Mouse (Mus musculus): ENCODE data around the gene Nr1h4. TPM values are rescaled to one million over a fixed set of nuclear protein-coding genes. Genes with fewer than 3 reads are reported as not detected.

The Nr1h4 gene
- total and polyA plus RNA-seq, 2 experiments from 2014 or later: 0.08 TPM; not detected in 1

DNA sequence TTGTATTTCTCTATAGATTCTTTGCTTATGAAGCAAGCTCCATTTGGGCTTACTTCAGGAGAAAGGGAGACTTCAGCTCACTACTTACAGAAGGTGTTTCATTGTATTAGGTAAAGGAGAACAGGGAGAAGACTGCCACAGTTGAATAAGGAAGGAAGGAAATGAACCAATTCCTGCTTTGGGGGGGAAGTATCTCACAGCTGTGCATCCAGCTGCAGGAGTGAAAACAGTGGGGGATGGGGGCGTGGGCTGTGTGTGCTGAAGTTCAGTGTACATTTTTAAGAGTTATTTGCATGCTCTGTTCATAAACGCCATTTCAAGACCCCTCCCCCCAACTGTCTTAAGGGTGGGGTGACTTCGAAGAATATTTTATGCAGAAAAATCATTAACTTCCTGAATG lies 79.6 kb downstream of the Nr1h4 start:
- DNase-seq (ENCODE audit: low spot score) (no peak), ATAC-seq (no peak)
- TF ChIP-seq CTCF (IDR thresholded peaks at IDR 0.05; ENCODE audit: low read depth): no peak
- no peaks in the 10 kb centered on the region for H3K27me3 ChIP-seq (ENCODE audit: insufficient read depth, low read length)
- H3K4me1 ChIP-seq (ENCODE audit: insufficient read depth, low read length): no peaks in the 10 kb centered on the region
- H3K4me3 ChIP-seq (ENCODE audit: low read length): no peak overlapping the region
- no peak overlapping the region for H3K9ac ChIP-seq (replicated peaks; ENCODE audit: low read length)
- no peaks in the 10 kb centered on the region for H3K9me3 ChIP-seq (ENCODE audit: low read length)
- H3K36me3 ChIP-seq (ENCODE audit: insufficient read depth, low read length): no peaks in the 10 kb centered on the region
- WGBS: 91% methylated on average over 3 of the region's 3 CpGs
- no peak overlapping the region for H3K4me2 ChIP-seq (ENCODE audit: low read depth, low read length)
- no peak overlapping the region for H3K27ac ChIP-seq

DNA sequence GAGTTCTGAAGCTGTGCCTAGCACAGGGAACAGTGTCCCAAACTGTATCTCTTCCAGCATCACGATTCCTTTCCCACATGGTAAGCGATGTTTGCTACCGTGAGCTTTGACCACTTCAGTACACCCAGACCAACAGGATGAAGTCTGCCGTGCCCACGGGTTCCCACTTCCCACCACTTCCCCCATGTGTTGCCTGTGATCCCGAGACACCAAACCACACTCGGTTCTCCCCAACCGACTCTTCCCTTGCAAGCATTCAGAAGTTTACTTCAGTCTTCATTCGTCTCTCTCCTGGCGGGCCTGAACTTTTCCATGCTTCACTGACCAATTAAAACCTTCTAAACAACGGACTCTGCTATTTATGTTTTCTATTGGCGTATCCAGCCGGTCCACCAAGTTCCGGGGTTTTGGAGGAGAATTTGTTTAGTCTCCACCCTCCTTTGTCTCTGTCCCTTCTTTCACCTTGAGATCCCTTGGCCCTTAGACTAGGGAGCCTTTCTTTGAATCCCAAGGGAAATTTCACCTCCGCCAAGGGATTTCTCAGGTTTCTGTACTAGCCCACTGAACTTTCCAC lies 80.2 kb downstream of the Nr1h4 start:
- ATAC-seq (no peak), DNase-seq (ENCODE audit: low spot score) (no peak)
- no peak overlapping the region for H3K4me3 ChIP-seq (ENCODE audit: low read length)
- no peak for TF ChIP-seq CTCF (IDR thresholded peaks at IDR 0.05; ENCODE audit: low read depth)
- no peaks in the 10 kb centered on the region for H3K9me3 ChIP-seq (ENCODE audit: low read length)
- no peaks in the 10 kb centered on the region for H3K4me1 ChIP-seq (ENCODE audit: insufficient read depth, low read length)
- H3K27ac ChIP-seq: no peak overlapping the region
- no peak overlapping the region for H3K9ac ChIP-seq (replicated peaks; ENCODE audit: low read length)
- WGBS: 78% methylated on average over 15 of the region's 15 CpGs
- no peaks in the 10 kb centered on the region for H3K36me3 ChIP-seq (ENCODE audit: insufficient read depth, low read length)
- no peaks in the 10 kb centered on the region for H3K27me3 ChIP-seq (ENCODE audit: insufficient read depth, low read length)
- no peak overlapping the region for H3K4me2 ChIP-seq (ENCODE audit: low read depth, low read length)

- no peaks in the 10 kb centered on the region for H3K27me3 ChIP-seq (ENCODE audit: insufficient read depth, low read length)
- ATAC-seq: no peak
- no peak overlapping the region for H3K27ac ChIP-seq
- DNase-seq (ENCODE audit: low spot score): peak; percentile 74
- H3K4me3 ChIP-seq (ENCODE audit: low read length): no peak overlapping the region
- no peaks in the 10 kb centered on the region for H3K36me3 ChIP-seq (ENCODE audit: insufficient read depth, low read length)
- H3K4me1 ChIP-seq (ENCODE audit: insufficient read depth, low read length): no peaks in the 10 kb centered on the region
- TF ChIP-seq CTCF (IDR thresholded peaks at IDR 0.05; ENCODE audit: low read depth): no peak
- 31% methylated on average over 10 of the region's 10 CpGs for WGBS
- H3K9ac ChIP-seq (replicated peaks; ENCODE audit: low read length): no peak overlapping the region
- no peaks in the 10 kb centered on the region for H3K9me3 ChIP-seq (ENCODE audit: low read length)
- H3K4me2 ChIP-seq (ENCODE audit: low read depth, low read length): no peak overlapping the region
Measured at GRCm38 (mm10) chr10:89450411-89450810, 83.0 kb downstream of the Nr1h4 start.

GRCm38 (mm10) chr10:89444381-89444780 lies 89.0 kb downstream of the Nr1h4 start:
- H3K4me3 ChIP-seq (ENCODE audit: low read length): peak overlapping the region; percentile 80
- ATAC-seq (0 out of 2 replicates have a peak, but pooled peaks have one; percentile 0), DNase-seq (ENCODE audit: low spot score) (no peak)
- no peak overlapping the region for H3K9ac ChIP-seq (replicated peaks; ENCODE audit: low read length)
- WGBS: 17% methylated on average over 3 of the region's 3 CpGs
- H3K9me3 ChIP-seq (ENCODE audit: low read length): no peaks in the 10 kb centered on the region
- no peaks in the 10 kb centered on the region for H3K27me3 ChIP-seq (ENCODE audit: insufficient read depth, low read length)
- no peak overlapping the region for H3K27ac ChIP-seq
- H3K4me2 ChIP-seq (ENCODE audit: low read depth, low read length): peak overlapping the region; percentile 99
- peaks cover 2% of the 10 kb centered on the region; the same call in 1 of the 2 replicates for H3K4me1 ChIP-seq (ENCODE audit: insufficient read depth, low read length)
- no peaks in the 10 kb centered on the region for H3K36me3 ChIP-seq (ENCODE audit: insufficient read depth, low read length)
- TF ChIP-seq CTCF (IDR thresholded peaks at IDR 0.05; ENCODE audit: low read depth): no peak

DNA sequence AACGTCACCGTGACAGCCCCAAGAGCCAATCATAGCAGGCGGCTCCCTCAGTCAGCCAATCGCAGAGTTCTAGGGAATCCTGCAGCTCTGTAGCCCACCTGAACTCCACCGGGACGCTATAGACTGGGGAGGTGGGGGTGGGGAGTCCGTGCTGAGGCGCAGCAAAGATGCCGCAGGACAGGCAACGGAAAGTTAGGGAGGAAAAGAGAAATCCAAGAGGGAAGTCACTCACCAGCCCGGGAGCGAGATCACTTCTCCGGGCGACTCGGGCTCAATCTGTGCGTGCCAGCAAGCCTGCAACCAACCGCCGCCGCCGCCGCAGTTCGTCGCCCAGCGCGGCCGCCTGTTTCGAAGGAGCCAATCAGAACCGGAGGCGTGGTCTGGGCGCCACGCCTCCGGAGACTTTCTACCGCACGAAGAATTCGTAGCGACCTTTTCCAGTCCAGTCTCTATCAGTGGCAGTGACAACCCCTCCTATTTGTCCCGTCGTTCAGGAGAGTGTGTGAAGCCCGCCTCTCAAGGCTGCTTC lies 89.7 kb downstream of the Nr1h4 start, which contains the start of gene Gas2l3:
TSS of gene Gas2l3 (minus strand) at position 345 of the 529 bp plus-strand sequence.
- no peaks in the 10 kb centered on the region for H3K36me3 ChIP-seq (ENCODE audit: insufficient read depth, low read length)
- peak within 1 kb of the TSS; percentile 54 for H3K9ac ChIP-seq (replicated peaks; ENCODE audit: low read length)
- peak within 1 kb of the TSS; percentile 56 for H3K27ac ChIP-seq
- peak within 1 kb of the TSS; percentile 80 for H3K4me3 ChIP-seq (ENCODE audit: low read length)
- DNase-seq (ENCODE audit: low spot score) (peak; percentile 91), ATAC-seq (peak; percentile 96)
- H3K4me1 ChIP-seq (ENCODE audit: insufficient read depth, low read length): peaks cover 2% of the 10 kb centered on the region; the same call in 1 of the 2 replicates
- H3K9me3 ChIP-seq (ENCODE audit: low read length): no peaks in the 10 kb centered on the region
- WGBS: 0% methylated on average over 39 of the region's 39 CpGs
- TF ChIP-seq CTCF (IDR thresholded peaks at IDR 0.05; ENCODE audit: low read depth): peak; percentile 19; the same call in 1 of the 2 replicates
- peak within 1 kb of the TSS; percentile 99 for H3K4me2 ChIP-seq (ENCODE audit: low read depth, low read length)
- no peaks in the 10 kb centered on the region for H3K27me3 ChIP-seq (ENCODE audit: insufficient read depth, low read length)

GRCm38 (mm10) chr10:89443115-89443622 lies 90.2 kb downstream of the Nr1h4 start:
- H3K4me1 ChIP-seq (ENCODE audit: insufficient read depth, low read length): peaks cover 2% of the 10 kb centered on the region; the same call in 1 of the 2 replicates
- 0% methylated on average over 17 of the region's 17 CpGs for WGBS
- H3K36me3 ChIP-seq (ENCODE audit: insufficient read depth, low read length): no peaks in the 10 kb centered on the region
- H3K4me3 ChIP-seq (ENCODE audit: low read length): peak overlapping the region; percentile 80
- H3K27ac ChIP-seq: peak overlapping the region; percentile 56; the same call in 1 of the 2 replicates
- DNase-seq (ENCODE audit: low spot score) (no peak), ATAC-seq (peak; percentile 27)
- peak overlapping the region; percentile 54 for H3K9ac ChIP-seq (replicated peaks; ENCODE audit: low read length)
- no peaks in the 10 kb centered on the region for H3K9me3 ChIP-seq (ENCODE audit: low read length)
- no peaks in the 10 kb centered on the region for H3K27me3 ChIP-seq (ENCODE audit: insufficient read depth, low read length)
- H3K4me2 ChIP-seq (ENCODE audit: low read depth, low read length): peak overlapping the region; percentile 99
- no peak for TF ChIP-seq CTCF (IDR thresholded peaks at IDR 0.05; ENCODE audit: low read depth)

GRCm38 (mm10) chr10:89442640-89443039 lies 90.7 kb downstream of the Nr1h4 start:
- Histone ChIP-seq H3K27ac (no peak overlapping the region), H3K9me3 (ENCODE audit: low read length) (no peaks in the 10 kb centered on the region), H3K27me3 (ENCODE audit: insufficient read depth, low read length) (no peaks in the 10 kb centered on the region), H3K4me3 (ENCODE audit: low read length) (peak overlapping the region; percentile 80), H3K4me1 (ENCODE audit: insufficient read depth, low read length) (peaks cover 2% of the 10 kb centered on the region; the same call in 1 of the 2 replicates), H3K4me2 (ENCODE audit: low read depth, low read length) (peak overlapping the region; percentile 99), H3K9ac (replicated peaks; ENCODE audit: low read length) (peak overlapping the region; percentile 54), H3K36me3 (ENCODE audit: insufficient read depth, low read length) (no peaks in the 10 kb centered on the region)
- no peak for ATAC-seq
- 15% methylated on average over 4 of the region's 4 CpGs for WGBS
- DNase-seq (ENCODE audit: low spot score): no peak
- TF ChIP-seq CTCF (IDR thresholded peaks at IDR 0.05; ENCODE audit: low read depth): no peak
